ENCODE assay signal across 7 mouse cellular contexts in genomic region chr2:60125049-60126004, GRCm38 (mm10).
DNase-seq lines count a peak whose midpoint lies in the region; ATAC-seq and TF ChIP-seq lines count a peak whose summit lies in the region.

No protein-coding gene starts in this region.

- peak; percentile 82 for DNase-seq in adrenal gland, postnatal 10 days
- DNase-seq in embryo, embryonic 9.5 days (ENCODE audit: extremely low spot score), result peak; percentile 84
- DNase-seq in heart, adult 11 months, result peak; percentile 97
- DNase-seq in limb, embryonic 11.5 days (ENCODE audit: low spot score), result peak; percentile 81
- DNase-seq in spleen, adult 12 weeks (ENCODE audit: low spot score), result peak; percentile 60

- WGBS in intestine, postnatal 0 days, result under 1% methylated on average over 65 of the region's 83 CpGs
- 0% methylated on average over 64 of the region's 83 CpGs for WGBS in limb, embryonic 11.5 days
- WGBS in midbrain, embryonic 12.5 days, result 1% methylated on average over 38 of the region's 83 CpGs

- H3K9ac ChIP-seq in intestine, postnatal 0 days (ENCODE audit: low read depth, low read length), result peak overlapping the region; percentile 100
- H3K9ac ChIP-seq in limb, embryonic 11.5 days (ENCODE audit: low read length), result peak overlapping the region; percentile 100
- H3K9ac ChIP-seq in midbrain, embryonic 12.5 days (replicated peaks), result peak overlapping the region; percentile 99

- H3K9me3 ChIP-seq in intestine, postnatal 0 days (ENCODE audit: control insufficient read depth), result no peaks in the 10 kb centered on the region
- H3K9me3 ChIP-seq in limb, embryonic 11.5 days (ENCODE audit: control insufficient read depth, low read length), result no peaks in the 10 kb centered on the region
- H3K9me3 ChIP-seq in midbrain, embryonic 12.5 days, result no peaks in the 10 kb centered on the region

- peak overlapping the region; percentile 100 for H3K27ac ChIP-seq in intestine, postnatal 0 days (ENCODE audit: low read depth, low read length)
- H3K27ac ChIP-seq in limb, embryonic 11.5 days (replicated peaks; ENCODE audit: low read depth, low read length), result peak overlapping the region; percentile 99
- peak overlapping the region; percentile 100 for H3K27ac ChIP-seq in midbrain, embryonic 12.5 days (replicated peaks)

- no peaks in the 10 kb centered on the region for H3K36me3 ChIP-seq in intestine, postnatal 0 days (ENCODE audit: control insufficient read depth, insufficient read depth)
- H3K36me3 ChIP-seq in limb, embryonic 11.5 days (ENCODE audit: control insufficient read depth, insufficient read depth, low read length), result no peaks in the 10 kb centered on the region
- H3K36me3 ChIP-seq in midbrain, embryonic 12.5 days, result no peaks in the 10 kb centered on the region

- no peaks in the 10 kb centered on the region for H3K27me3 ChIP-seq in intestine, postnatal 0 days (replicated peaks; ENCODE audit: control insufficient read depth, insufficient read depth, low read length)
- H3K27me3 ChIP-seq in limb, embryonic 11.5 days (ENCODE audit: control insufficient read depth, insufficient read depth, low read length), result no peaks in the 10 kb centered on the region
- no peaks in the 10 kb centered on the region for H3K27me3 ChIP-seq in midbrain, embryonic 12.5 days

- no peak for TF ChIP-seq CTCF in intestine, postnatal 0 days (IDR thresholded peaks at IDR 0.05; ENCODE audit: low read depth)

- H3K4me3 ChIP-seq in intestine, postnatal 0 days (ENCODE audit: low read depth, low read length), result peak overlapping the region; percentile 96
- peak overlapping the region; percentile 88 for H3K4me3 ChIP-seq in limb, embryonic 11.5 days (ENCODE audit: low read depth, low read length)
- H3K4me3 ChIP-seq in midbrain, embryonic 12.5 days, result peak overlapping the region; percentile 92

- peaks cover 6% of the 10 kb centered on the region; the same call in 1 of the 2 replicates for H3K4me1 ChIP-seq in intestine, postnatal 0 days (replicated peaks; ENCODE audit: control insufficient read depth, insufficient read depth, low read length)
- peaks cover 14% of the 10 kb centered on the region for H3K4me1 ChIP-seq in limb, embryonic 11.5 days (ENCODE audit: control insufficient read depth, insufficient read depth, low read length)
- H3K4me1 ChIP-seq in midbrain, embryonic 12.5 days, result peaks cover 27% of the 10 kb centered on the region

- H3K4me2 ChIP-seq in intestine, postnatal 0 days (replicated peaks; ENCODE audit: low read depth), result peak overlapping the region; percentile 67
- peak overlapping the region; percentile 65 for H3K4me2 ChIP-seq in limb, embryonic 11.5 days (ENCODE audit: low read depth, severe bottlenecking)
- H3K4me2 ChIP-seq in midbrain, embryonic 12.5 days (replicated peaks), result peak overlapping the region; percentile 51

- peak; percentile 64 for ATAC-seq in intestine, postnatal 0 days
- ATAC-seq in limb, embryonic 11.5 days (ENCODE audit: insufficient number of reproducible peaks, low FRiP score, low TSS enrichment, low read depth), result peak; percentile 73
- ATAC-seq in midbrain, embryonic 12.5 days (ENCODE audit: low FRiP score, low read depth), result peak; percentile 71

Comparison
In these comparisons a context has a peak if more than half of its experiments do, and no peak if none do; other contexts are left out.
1. Peak in every context shown above with its lines: DNase-seq, ATAC-seq, H3K4me3 ChIP-seq and H3K27ac ChIP-seq.